Mouse (Mus musculus) liver, adult 2 months (tissue): ENCODE measurements around the gene Csdc2. TPM values are rescaled to one million over a fixed set of nuclear protein-coding genes. Genes with fewer than 3 reads are reported as not detected.

Source experiments
- DNase-seq: peaks from one replicate; pipeline ENCODE4 v3.0.0-alpha.2; 2011; ENCODE audit warnings: low read depth, low spot score; ENCODE audit errors: extremely low read depth
- H3K27ac ChIP-seq: fragments of 200-500 bp; replicated peaks from 2 replicates; pipeline ENCODE4 v1.5.1; 2012; ENCODE audit warnings: low read depth, mild to moderate bottlenecking, control low read depth, inconsistent platforms, low read length; ENCODE audit not compliant: insufficient read depth
- H3K27me3 ChIP-seq: fragments of 200-500 bp; 2 replicates; pipeline ENCODE4 v1.6.1; 2012; ENCODE audit warnings: mild to moderate bottlenecking, moderate library complexity, low read length, inconsistent platforms; ENCODE audit not compliant: control insufficient read depth, insufficient read depth
- H3K36me3 ChIP-seq: fragments of 200-500 bp; 2 replicates; pipeline ENCODE4 v1.6.1; 2012; ENCODE audit warnings: low read length, inconsistent platforms; ENCODE audit not compliant: control insufficient read depth, insufficient read depth
- H3K4me1 ChIP-seq: fragments of 200-500 bp; 2 replicates; pipeline ENCODE4 v1.6.1; 2011; ENCODE audit warnings: low read length; ENCODE audit not compliant: control insufficient read depth, insufficient read depth
- H3K4me3 ChIP-seq: fragments of 200-500 bp; 2 replicates; pipeline ENCODE4 v1.5.1; 2011; ENCODE audit warnings: low read depth, mild to moderate bottlenecking, control low read depth, low read length, moderate library complexity; ENCODE audit not compliant: insufficient read depth
- H3K79me2 ChIP-seq: fragments of 200-500 bp; 2 replicates; pipeline ENCODE4 v1.6.1; 2012; ENCODE audit warnings: inconsistent platforms, mild to moderate bottlenecking, low read length, moderate library complexity; ENCODE audit not compliant: control insufficient read depth, insufficient read depth
- H3K9ac ChIP-seq: fragments of 200-500 bp; 2 replicates; pipeline ENCODE4 v1.6.1; 2012; ENCODE audit warnings: low read depth, mild to moderate bottlenecking, control low read depth, inconsistent platforms, low read length
- CTCF ChIP-seq: fragments of 200-500 bp; IDR thresholded peaks from 2 replicates; pipeline ENCODE4 v1.5.1; 2011; ENCODE audit warnings: low read depth, low read length, control low read depth
- POLR2A ChIP-seq: fragments of 200-500 bp; IDR thresholded peaks from 2 replicates; pipeline ENCODE4 v1.6.1; 2011; ENCODE audit warnings: low read length, control low read depth; ENCODE audit not compliant: insufficient read depth; ENCODE audit errors: extremely low read depth
- WGBS: fragments of 180-500 bp; shearing (Covaris S2); methylation state at CpG from one replicate; pipeline ENCODE4 v1.1.7; 2018; 5-methylcytosine and 5-hydroxymethylcytosine counted together
- polyA plus RNA-seq: library from polyadenylated mRNA; depleted of rRNA; stranded (reverse); fragments of >200 nt; gene quantifications from 2 replicates; pipeline ENCODE4 v1.2.3, GENCODE M21; 2012; rRNA removed
- total RNA-seq: library from RNA; depleted of rRNA; stranded (reverse); fragments of >200 nt; gene quantifications from 2 replicates; pipeline ENCODE4 v1.2.3, GENCODE M21; 2014; rRNA removed

The Csdc2 gene
- total and polyA plus RNA-seq, 2 experiments, result 0.09 to 0.35 TPM

GRCm38 (mm10) chr15:81990549-81990948 lies 54.0 kb downstream of the Csdc2 start:
- no peaks in the 10 kb centered on the region for H3K79me2 ChIP-seq
- H3K4me3 ChIP-seq, result no peak overlapping the region
- H3K36me3 ChIP-seq, result peaks cover 12% of the 10 kb centered on the region
- H3K9ac ChIP-seq, result no peak overlapping the region
- WGBS, result 66% methylated on average over 7 of the region's 7 CpGs
- no peaks in the 10 kb centered on the region for H3K27me3 ChIP-seq
- TF ChIP-seq CTCF (no peak), POLR2A (no peak)
- peak; percentile 30 for DNase-seq
- H3K27ac ChIP-seq, result no peak overlapping the region
- peaks cover 4% of the 10 kb centered on the region; the same call in 1 of the 2 replicates for H3K4me1 ChIP-seq

DNA sequence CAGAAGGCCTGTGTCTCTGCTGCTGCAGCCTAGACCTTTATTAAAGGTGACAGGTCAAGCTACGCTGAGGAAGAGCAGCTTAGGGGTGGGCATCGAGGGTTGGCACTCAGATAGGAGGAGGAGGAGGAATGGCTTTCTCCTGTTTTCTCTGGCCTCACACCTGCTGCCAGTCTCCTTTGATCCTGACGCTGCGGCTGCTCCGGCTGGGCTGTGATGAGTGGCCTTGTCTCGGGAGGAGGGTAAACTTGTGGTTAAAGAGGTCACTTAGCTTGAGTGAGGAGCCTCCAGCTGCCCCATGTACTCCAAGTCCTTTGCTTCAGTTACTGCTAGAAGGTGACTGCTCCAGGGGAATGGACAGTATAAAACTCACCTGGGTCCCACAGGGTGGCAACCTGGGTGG lies 57.4 kb downstream of the Csdc2 start:
- H3K36me3 ChIP-seq, result peaks cover 38% of the 10 kb centered on the region
- DNase-seq, result no peak
- 94% methylated on average over 6 of the region's 6 CpGs for WGBS

More for the DNA sequence above, 57.4 kb downstream of the Csdc2 start:
- no peak overlapping the region for H3K9ac ChIP-seq
- H3K4me1 ChIP-seq, result peaks cover 4% of the 10 kb centered on the region; the same call in 1 of the 2 replicates
- H3K4me3 ChIP-seq, result no peak overlapping the region
- TF ChIP-seq POLR2A, result no peak
- H3K27me3 ChIP-seq, result no peaks in the 10 kb centered on the region
- no peak overlapping the region for H3K27ac ChIP-seq
- no peaks in the 10 kb centered on the region for H3K79me2 ChIP-seq

Other genes with a start within 250 kb of the Csdc2 start
- 0.13 and 0.37 TPM in 2 replicates for gene Chadl, start 239.5 kb upstream of the Csdc2 start, total RNA-seq
- 1.5 and 1.9 TPM in 2 replicates for gene Chadl, start 239.5 kb upstream of the Csdc2 start, polyA plus RNA-seq
- gene Zc3h7b, start 191.7 kb upstream of the Csdc2 start, total RNA-seq, result 7.4 TPM in 2 replicates
- gene Zc3h7b, start 191.7 kb upstream of the Csdc2 start, polyA plus RNA-seq, result 11.9 and 13.1 TPM in 2 replicates
- 32.8 and 33.1 TPM in 2 replicates for gene Rangap1, start 191.2 kb upstream of the Csdc2 start, total RNA-seq
- 21.6 and 24.8 TPM in 2 replicates for gene Rangap1, start 191.2 kb upstream of the Csdc2 start, polyA plus RNA-seq
- gene Tef, start 134.3 kb upstream of the Csdc2 start, total RNA-seq, result 156 and 163 TPM in 2 replicates
- gene Tef, start 134.3 kb upstream of the Csdc2 start, polyA plus RNA-seq, result 34.6 and 35.0 TPM in 2 replicates
- gene Tob2, start 78.0 kb upstream of the Csdc2 start, total RNA-seq, result 15.8 and 25.6 TPM in 2 replicates
- gene Tob2, start 78.0 kb upstream of the Csdc2 start, polyA plus RNA-seq, result 20.9 and 21.6 TPM in 2 replicates
- gene Phf5a, start 64.8 kb upstream of the Csdc2 start, total RNA-seq, result 12.3 and 15.6 TPM in 2 replicates
- 27.5 and 28.7 TPM in 2 replicates for gene Phf5a, start 64.8 kb upstream of the Csdc2 start, polyA plus RNA-seq
- 170 and 187 TPM in 2 replicates for gene Aco2, start 64.5 kb upstream of the Csdc2 start, total RNA-seq
- 127 TPM in 2 replicates for gene Aco2, start 64.5 kb upstream of the Csdc2 start, polyA plus RNA-seq
- 6.4 and 7.3 TPM in 2 replicates for gene Polr3h, start 10.5 kb upstream of the Csdc2 start, total RNA-seq
- gene Polr3h, start 10.5 kb upstream of the Csdc2 start, polyA plus RNA-seq, result 6.8 and 8.3 TPM in 2 replicates
- gene Pmm1, start 24.2 kb downstream of the Csdc2 start, total RNA-seq, result 3.6 and 3.7 TPM in 2 replicates
- gene Pmm1, start 24.2 kb downstream of the Csdc2 start, polyA plus RNA-seq, result 4.9 and 6.8 TPM in 2 replicates
- gene 1700029P11Rik, start 43.8 kb downstream of the Csdc2 start, total RNA-seq, result not detected in 2 replicates
- not detected in 2 replicates for gene 1700029P11Rik, start 43.8 kb downstream of the Csdc2 start, polyA plus RNA-seq
- 18.2 and 22.8 TPM in 2 replicates for gene Xrcc6, start 51.1 kb downstream of the Csdc2 start, total RNA-seq
- 8.5 and 8.9 TPM in 2 replicates for gene Xrcc6, start 51.1 kb downstream of the Csdc2 start, polyA plus RNA-seq
- 6.6 and 10.1 TPM in 2 replicates for gene Desi1, start 97.1 kb downstream of the Csdc2 start, total RNA-seq
- gene Desi1, start 97.1 kb downstream of the Csdc2 start, polyA plus RNA-seq, result 28.7 and 31.1 TPM in 2 replicates
- gene Snu13, start 110.8 kb downstream of the Csdc2 start, total RNA-seq, result 23.3 and 26.2 TPM in 2 replicates
- 23.1 and 25.4 TPM in 2 replicates for gene Snu13, start 110.8 kb downstream of the Csdc2 start, polyA plus RNA-seq
- gene 4930407I10Rik, start 122.4 kb downstream of the Csdc2 start, total RNA-seq, result not detected in 2 replicates
- gene 4930407I10Rik, start 122.4 kb downstream of the Csdc2 start, polyA plus RNA-seq, result not detected in 2 replicates
- not detected in 2 replicates for gene Mei1, start 133.2 kb downstream of the Csdc2 start, total RNA-seq
- gene Mei1, start 133.2 kb downstream of the Csdc2 start, polyA plus RNA-seq, result not detected in 2 replicates
- gene Ccdc134, start 191.2 kb downstream of the Csdc2 start, total RNA-seq, result 1.3 and 1.8 TPM in 2 replicates
- gene Ccdc134, start 191.2 kb downstream of the Csdc2 start, polyA plus RNA-seq, result 5.2 and 8.2 TPM in 2 replicates
- 16.5 and 25.0 TPM in 2 replicates for gene Srebf2, start 210.4 kb downstream of the Csdc2 start, total RNA-seq
- gene Srebf2, start 210.4 kb downstream of the Csdc2 start, polyA plus RNA-seq, result 66.3 and 71.2 TPM in 2 replicates